Mouse (Mus musculus) kidney, adult 8-10 months (tissue): ENCODE data around the gene Gm21969.

Experiments used
- DNase-seq, 2 experiments: peaks; one replicate each; pipeline ENCODE4 v3.0.0; 2022

Gene Gm21969

DNA sequence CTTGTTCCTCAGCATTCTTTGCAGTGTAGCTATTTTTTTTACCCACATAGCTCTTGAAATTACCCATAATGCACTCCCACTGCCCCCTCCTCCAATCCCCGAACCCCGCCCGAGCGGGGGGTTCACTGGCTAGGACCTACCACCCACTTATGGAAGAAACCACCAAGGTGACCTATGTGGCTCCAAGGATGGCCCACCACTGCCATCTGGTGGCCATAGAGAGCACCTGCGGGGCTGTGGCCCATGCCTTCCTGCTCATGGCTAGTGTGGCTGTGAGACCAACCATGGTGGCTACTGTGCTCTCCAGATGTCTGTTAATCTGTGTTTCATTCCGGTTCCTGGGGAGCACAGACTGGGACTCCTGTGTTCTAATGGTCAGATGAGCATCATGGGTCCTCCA, 66.9 kb downstream of the Gm21969 start:
- DNase-seq, result peak; percentile 33 to 68

DNA sequence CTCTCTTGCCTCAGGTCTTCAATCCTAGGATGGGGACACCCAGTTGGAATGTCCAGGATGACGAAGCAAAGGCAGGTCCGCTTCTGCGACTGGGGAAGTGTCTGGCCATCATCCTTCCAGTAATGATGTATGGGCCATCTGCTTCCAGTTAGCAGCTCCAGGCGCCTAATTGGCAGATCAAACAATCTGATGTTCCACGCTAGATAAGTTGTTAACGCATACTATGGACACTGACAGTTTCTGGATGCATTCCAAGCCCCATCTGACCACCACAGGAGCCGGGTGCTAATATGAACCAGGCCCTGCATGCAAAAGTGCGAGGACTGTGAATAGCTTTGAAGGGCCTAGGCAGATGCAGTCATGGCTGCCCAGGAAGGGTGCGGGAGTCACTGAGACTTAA, 72.7 kb downstream of the Gm21969 start:
- no peak for DNase-seq

DNA sequence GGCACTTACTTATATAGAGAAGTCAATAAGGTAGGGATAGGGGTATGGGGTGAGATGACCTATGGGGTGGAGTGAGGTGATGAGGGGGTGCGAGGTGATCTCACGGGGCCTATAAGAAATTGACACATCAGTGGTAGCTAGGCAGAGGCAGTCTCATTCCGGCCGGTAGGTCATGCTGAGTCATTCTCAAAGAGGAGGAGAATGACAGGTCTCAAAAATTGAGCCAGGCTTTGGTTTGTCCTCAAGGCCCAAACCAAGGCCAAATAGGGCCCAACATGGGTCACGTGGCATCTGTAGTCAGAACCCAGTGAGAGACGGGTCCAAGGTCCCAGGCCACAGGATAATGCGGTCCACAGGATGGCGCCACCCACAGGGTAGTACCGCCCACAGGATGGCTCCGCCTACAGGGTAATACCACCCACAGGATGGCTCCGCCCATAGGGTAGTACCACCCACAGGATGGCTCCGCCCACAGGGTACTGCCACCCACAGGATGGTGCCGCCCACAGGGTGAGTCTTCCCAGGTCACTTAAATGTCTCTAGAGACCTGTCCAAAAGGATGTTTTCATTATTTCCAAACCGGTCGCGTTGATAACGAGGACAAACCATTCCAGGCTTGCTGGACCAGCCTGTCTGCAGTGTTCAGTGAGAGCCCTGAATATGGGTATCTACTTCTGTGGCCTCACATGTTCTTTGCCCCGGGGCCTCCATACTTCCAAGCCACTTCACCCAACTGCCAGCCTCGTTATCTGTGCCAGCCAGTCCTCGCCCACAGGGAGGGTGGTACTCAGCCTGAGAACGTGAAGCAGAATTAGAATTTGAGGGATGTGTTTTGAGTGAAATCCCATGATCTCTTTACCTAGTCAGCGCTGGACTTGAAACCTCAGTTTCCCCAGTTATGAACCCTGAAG, 81.0 kb downstream of the Gm21969 start:
- peak; percentile 41 to 76 for DNase-seq

DNA sequence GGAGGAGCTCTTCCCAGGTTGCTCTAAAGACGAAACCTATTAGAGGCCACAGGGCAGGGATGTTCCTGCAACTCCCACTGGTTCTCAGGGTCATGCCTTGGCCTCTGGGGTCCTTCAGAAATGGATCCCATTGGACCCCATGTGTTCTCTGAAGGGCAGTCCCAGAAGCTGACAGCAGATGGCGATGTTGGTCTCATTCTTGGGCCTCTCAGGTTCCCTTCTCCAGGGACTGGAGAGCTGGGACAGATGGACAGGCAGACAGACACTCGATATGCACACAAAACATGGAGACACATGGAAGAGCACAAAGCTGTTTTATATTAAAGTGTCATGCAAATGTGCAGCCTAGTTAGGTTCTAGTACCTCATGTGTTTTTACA, 81.6 kb downstream of the Gm21969 start:
- peak; percentile 17 to 65 for DNase-seq

DNA sequence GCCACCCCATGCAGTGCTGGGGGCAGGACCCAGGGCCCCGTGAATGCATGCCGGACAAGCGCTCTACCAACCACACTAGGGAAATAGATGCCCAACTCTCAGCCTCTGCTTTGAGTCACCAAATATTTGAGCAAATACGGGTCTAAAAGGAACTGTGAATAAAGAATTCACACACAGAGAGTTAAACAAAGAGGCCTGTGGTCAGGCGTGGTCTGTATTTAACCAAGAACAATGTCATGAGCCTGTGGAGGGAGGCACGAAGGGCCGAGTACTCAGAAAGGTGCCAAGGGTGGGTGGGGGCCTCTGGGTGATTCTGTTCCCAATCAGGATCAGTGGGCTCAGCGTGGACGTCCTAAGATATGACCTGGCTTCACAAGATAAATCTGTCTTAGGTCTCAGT, 85.1 kb downstream of the Gm21969 start:
- DNase-seq, result no peak

DNA sequence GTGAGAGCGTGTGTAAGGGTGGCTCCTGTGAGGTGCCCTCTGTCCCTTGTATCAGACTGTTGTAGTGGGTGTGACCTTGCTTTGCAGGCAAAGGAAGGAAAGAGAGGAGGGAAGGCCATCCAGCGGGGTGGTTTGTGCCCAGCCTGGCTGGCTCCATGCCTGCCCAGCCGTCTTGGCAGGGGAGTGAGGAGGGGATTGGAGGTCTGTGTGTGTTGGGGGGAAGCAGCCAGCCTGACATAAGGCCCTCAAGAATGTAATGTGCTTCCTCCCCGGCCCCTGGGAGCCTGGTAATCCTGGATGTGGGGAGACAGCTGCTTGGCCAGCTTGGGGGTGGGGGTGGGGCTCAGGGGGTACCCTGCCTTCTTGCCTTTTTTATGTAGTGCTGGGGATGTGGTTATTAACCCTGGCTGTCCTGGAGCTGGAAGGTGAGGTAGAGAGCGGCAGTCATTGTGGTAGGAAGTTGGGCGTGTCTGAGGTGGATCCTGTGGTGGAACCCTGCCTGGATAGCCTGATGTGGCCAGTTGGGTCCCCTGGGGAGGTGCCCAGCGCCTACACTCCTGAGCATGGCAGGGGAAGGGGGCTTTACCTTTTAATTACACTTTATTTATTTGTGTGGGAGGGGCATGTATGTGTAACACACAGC, 86.8 kb downstream of the Gm21969 start:
- no peak for DNase-seq

DNA sequence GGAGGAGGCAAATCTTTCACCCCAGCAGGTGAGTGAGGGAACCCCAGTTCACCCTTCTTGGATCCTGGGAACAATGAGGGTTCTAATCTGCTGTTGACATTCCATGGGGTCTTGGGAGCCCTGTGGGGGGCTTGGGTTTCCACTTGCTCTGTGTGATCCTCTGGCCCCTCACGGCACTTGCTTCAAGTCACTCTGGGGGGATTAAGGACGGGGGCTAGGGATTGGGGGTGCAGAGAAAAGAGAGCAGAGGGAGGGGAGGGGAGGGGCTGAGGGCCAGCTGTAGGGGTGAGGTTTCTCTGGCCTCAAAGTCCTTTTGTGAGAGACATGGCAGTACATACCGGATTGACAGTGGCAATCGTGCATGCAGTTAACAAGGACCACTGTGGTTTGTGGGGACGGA, 90.3 kb downstream of the Gm21969 start:
- DNase-seq, result no peak

DNA sequence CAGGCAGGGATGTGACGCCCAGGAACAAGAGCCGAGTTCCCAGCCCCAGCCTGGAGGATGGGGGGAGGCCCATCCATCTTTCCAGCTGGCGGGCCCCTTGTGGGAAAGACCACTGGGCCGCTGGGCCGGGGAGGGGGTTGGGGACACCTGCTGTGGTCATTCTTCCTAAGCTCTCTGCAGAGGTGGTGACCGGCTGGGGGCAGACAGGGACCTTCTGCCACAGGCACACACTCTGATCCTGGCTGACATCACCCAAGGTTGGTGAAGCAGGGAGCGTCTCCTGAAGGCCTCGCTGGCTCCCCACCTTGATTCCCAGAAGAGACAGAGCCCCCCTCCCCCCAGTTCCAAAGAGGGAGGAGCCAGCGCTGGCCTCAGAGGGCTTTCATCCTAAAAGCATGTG, 94.8 kb downstream of the Gm21969 start:
- DNase-seq, result no peak

DNA sequence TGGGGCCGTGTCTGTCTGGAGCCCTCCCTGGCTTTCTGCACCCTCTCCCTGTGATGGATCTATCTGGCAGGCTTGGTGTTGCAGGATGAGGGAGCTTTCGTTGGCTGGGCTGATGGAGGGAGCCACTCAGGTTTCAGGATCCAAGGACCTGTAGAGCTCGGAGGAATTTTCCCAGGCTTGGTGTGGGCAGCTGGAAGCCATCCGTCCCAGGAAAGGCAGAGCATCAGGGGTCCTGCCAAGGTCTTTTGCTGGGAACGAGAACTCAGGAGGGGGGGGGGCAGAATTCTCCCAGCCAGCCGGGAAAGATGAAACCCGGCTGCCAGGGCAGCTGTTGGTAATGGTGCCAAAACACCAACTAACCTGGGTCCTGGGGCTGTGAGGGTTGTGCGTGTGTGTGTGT, 95.6 kb downstream of the Gm21969 start:
- DNase-seq, result no peak

DNA sequence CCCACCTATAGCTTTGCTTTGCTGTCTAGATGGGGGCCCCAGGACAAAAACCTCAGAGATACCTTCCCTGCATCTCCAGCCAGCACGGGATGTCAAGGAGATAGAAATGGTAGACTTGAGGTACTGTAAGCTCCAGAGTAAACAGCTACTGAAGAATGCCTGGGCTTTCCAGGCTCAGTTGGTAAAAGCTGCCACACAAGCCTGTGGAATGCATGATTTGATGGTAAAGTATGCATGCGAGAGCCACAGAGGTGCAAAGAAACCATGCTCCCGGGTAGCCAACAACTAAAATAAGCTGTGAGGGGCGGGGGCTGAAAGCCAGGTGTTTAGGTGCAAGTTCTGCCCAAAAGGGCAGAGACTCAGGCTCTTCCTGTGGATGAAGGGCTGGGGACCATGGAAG, 99.9 kb downstream of the Gm21969 start:
- DNase-seq, result no peak

DNA sequence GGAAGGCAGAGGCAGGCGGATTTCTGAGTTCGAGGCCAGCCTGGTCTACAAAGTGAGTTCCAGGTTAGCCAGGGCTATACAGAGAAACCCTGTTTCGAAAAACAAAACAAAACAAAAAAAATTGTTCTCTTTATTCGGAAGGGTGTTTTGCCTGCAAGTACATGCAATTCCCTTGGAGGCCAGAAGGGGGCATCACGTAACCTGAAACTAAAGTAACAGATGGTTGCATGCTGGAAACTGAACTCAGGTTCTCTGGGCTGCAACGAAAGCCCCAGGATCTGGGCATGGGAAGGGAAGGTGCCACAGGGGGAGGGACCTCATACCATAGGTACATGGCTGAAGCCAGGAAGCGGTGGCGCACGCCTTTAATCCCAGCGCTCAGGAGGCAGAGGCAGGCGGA, 100.5 kb downstream of the Gm21969 start:
- no peak for DNase-seq

DNA sequence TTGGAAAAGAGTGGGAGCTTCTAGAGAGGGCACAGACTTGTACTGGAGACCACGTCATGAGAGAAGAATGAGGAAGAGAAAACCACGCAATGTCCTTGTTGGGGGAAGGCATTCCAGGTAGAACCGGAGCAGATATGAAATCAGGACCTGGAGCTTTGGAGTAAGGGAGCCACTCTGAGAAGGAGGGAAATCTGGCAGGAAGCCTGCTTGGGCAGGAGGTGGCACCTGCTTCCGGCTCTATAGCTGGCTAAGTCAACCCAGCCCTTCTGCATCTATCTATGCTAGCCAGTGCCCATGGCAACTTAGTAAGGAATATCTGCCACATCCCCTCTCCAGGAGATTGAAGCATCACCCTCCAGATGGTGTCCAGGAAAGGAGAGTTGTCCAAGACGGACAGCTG, 103.0 kb downstream of the Gm21969 start:
- DNase-seq, result no peak

DNA sequence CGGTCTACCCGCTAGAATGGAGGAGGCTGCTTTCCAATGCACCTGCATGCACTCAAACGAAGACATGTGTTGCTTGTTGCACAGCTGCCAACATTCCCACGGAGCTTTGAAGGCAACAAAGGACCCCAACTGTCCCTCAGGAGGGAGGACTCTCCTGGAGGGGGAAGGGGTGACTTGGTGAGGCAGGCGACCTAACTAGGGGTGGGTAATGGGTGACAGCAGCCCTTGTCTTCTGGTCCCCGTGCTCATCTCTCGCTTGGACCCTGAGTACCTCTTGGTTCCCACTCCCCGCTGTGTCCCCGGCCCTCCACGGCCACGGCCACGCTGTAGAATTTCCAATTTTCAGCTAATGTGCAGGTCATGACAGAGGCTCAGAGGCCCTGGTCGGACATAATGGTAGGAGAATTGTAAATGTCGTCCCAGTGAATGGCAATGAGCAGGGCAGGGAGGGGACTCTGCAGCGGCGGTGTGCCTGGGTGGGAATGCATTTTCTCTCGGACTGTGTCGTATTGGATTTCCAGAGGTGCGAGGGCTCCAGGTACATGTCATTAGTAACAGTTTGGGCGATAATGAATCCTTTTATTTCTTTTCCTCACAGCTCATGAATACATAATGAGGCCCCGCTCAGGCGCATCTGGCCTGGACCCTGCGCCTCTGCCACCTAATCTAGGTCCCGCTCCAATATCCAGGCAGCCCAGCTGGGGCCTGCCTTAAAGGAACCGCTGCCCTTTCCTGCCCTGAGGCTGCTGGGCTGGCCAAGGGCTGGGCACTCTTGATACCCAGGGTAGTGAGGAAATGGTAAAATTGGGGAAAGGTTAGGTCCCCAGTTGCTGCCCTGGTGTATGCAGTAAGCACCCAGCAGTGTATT, 107.7 kb downstream of the Gm21969 start:
- no peak for DNase-seq
